Mouse (Mus musculus) lung, embryonic 14.5 days (tissue): ENCODE results near the gene Ddx47. TPM values are rescaled to one million over a fixed set of nuclear protein-coding genes. Genes with fewer than 3 reads are reported as not detected.

Experiments
- ATAC-seq: fragments of 200-750 bp; cut with Nextera tagmentation; 2 replicates; pipeline ENCODE4 v1.8.0; 2017; ENCODE audit warnings: mild to moderate bottlenecking, moderate TSS enrichment, moderate library complexity; ENCODE audit not compliant: insufficient read depth
- DNase-seq: peaks from one replicate; pipeline ENCODE4 v3.0.0-alpha.2; 2015
- H3K27ac ChIP-seq: fragments of 300-500 bp; sonication (generic); 2 replicates; pipeline ENCODE4 v1.5.1; 2014; ENCODE audit warnings: low read depth, mild to moderate bottlenecking, moderate library complexity
- H3K27me3 ChIP-seq: fragments of 300-500 bp; sonication (generic); 2 replicates; pipeline ENCODE4 v1.6.1; 2014; ENCODE audit warnings: low read length, control low read depth; ENCODE audit not compliant: insufficient read depth
- H3K36me3 ChIP-seq: fragments of 300-500 bp; sonication (generic); 2 replicates; pipeline ENCODE4 v1.6.1; 2014; ENCODE audit warnings: control low read depth; ENCODE audit not compliant: insufficient read depth
- H3K4me1 ChIP-seq: fragments of 300-500 bp; sonication (generic); 2 replicates; pipeline ENCODE4 v1.6.1; 2014; ENCODE audit warnings: antibody characterized with exemption, control low read depth; ENCODE audit not compliant: insufficient read depth
- H3K4me2 ChIP-seq: fragments of 300-500 bp; sonication (generic); 2 replicates; pipeline ENCODE4 v1.6.1; 2014; ENCODE audit warnings: mild to moderate bottlenecking
- H3K4me3 ChIP-seq: fragments of 300-500 bp; sonication (generic); 2 replicates; pipeline ENCODE4 v1.5.1; 2014; ENCODE audit warnings: low read depth, low read length
- H3K9ac ChIP-seq: fragments of 300-500 bp; sonication (generic); 2 replicates; pipeline ENCODE4 v1.6.1; 2014
- H3K9me3 ChIP-seq: fragments of 300-500 bp; sonication (generic); 2 replicates; pipeline ENCODE4 v1.6.1; 2016; ENCODE audit warnings: low read depth, low read length, control low read depth
- CTCF ChIP-seq: IDR thresholded peaks from 2 replicates; pipeline ENCODE4 v1.5.1; 2016; ENCODE audit warnings: antibody characterized with exemption, low read depth
- WGBS: fragments of 180-500 bp; shearing (Covaris S2); extraction: QIAGEN DNeasy Blood & Tissue Kit; methylation state at CpG from one replicate; pipeline ENCODE4 v1.1.7; 2014; 5-methylcytosine and 5-hydroxymethylcytosine counted together
- polyA plus RNA-seq: library from polyadenylated mRNA; unstranded; fragments of >200 nt; fragmentation: Nextera tagmentation; extraction: Ambion mirVana; gene quantifications from 2 replicates; pipeline ENCODE4 v1.2.1, GENCODE M21; 2014

Gene Ddx47
- polyA plus RNA-seq, 1 experiment from 2014 or later: 119 TPM

- H3K4me3 ChIP-seq: no peak overlapping the region
- DNase-seq (no peak), ATAC-seq (no peak)
- 89% methylated on average over 4 of the region's 4 CpGs for WGBS
- H3K27ac ChIP-seq: no peak overlapping the region
- no peaks in the 10 kb centered on the region for H3K9me3 ChIP-seq
- no peaks in the 10 kb centered on the region for H3K27me3 ChIP-seq
- no peaks in the 10 kb centered on the region for H3K36me3 ChIP-seq
- H3K4me2 ChIP-seq: no peak overlapping the region
- no peak for TF ChIP-seq CTCF
- no peak overlapping the region for H3K9ac ChIP-seq
- no peaks in the 10 kb centered on the region for H3K4me1 ChIP-seq
Observed at GRCm38 (mm10) chr6:135006372-135006771, 5.0 kb upstream of the Ddx47 start.

- peak overlapping the region; percentile 72 for H3K4me3 ChIP-seq
- no peak for TF ChIP-seq CTCF
- ATAC-seq (peak; percentile 43; the same call in 1 of the 2 replicates), DNase-seq (no peak)
- no peak overlapping the region for H3K27ac ChIP-seq
- peak overlapping the region; percentile 83 for H3K9ac ChIP-seq
- H3K36me3 ChIP-seq: peaks cover 34% of the 10 kb centered on the region
- H3K9me3 ChIP-seq: no peaks in the 10 kb centered on the region
- under 1% methylated on average over 14 of the region's 14 CpGs for WGBS
- peak overlapping the region; percentile 81 for H3K4me2 ChIP-seq
- no peaks in the 10 kb centered on the region for H3K4me1 ChIP-seq
- no peaks in the 10 kb centered on the region for H3K27me3 ChIP-seq
Observed at GRCm38 (mm10) chr6:135011734-135012116, 313 bp downstream of the Ddx47 start.

GRCm38 (mm10) chr6:135017211-135017610 is 5.8 kb downstream of the Ddx47 start:
- Histone ChIP-seq H3K36me3 (peaks cover 88% of the 10 kb centered on the region), H3K4me2 (no peak overlapping the region), H3K27ac (no peak overlapping the region), H3K9me3 (no peaks in the 10 kb centered on the region), H3K27me3 (no peaks in the 10 kb centered on the region), H3K4me1 (no peaks in the 10 kb centered on the region), H3K9ac (no peak overlapping the region), H3K4me3 (no peak overlapping the region)
- WGBS: 75% methylated on average over 11 of the region's 11 CpGs
- DNase-seq (no peak), ATAC-seq (0 out of 2 replicates have a peak, but pooled peaks have one; percentile 6)
- TF ChIP-seq CTCF: no peak

GRCm38 (mm10) chr6:135019564-135019963 is 8.2 kb downstream of the Ddx47 start:
- WGBS: 82% methylated on average over 10 of the region's 10 CpGs
- H3K27ac ChIP-seq: no peak overlapping the region
- no peaks in the 10 kb centered on the region for H3K4me1 ChIP-seq
- DNase-seq (no peak), ATAC-seq (no peak)
- no peak overlapping the region for H3K4me2 ChIP-seq
- H3K9me3 ChIP-seq: no peaks in the 10 kb centered on the region
- TF ChIP-seq CTCF: no peak
- no peak overlapping the region for H3K9ac ChIP-seq
- H3K27me3 ChIP-seq: no peaks in the 10 kb centered on the region
- no peak overlapping the region for H3K4me3 ChIP-seq
- peaks cover 98% of the 10 kb centered on the region for H3K36me3 ChIP-seq

DNA sequence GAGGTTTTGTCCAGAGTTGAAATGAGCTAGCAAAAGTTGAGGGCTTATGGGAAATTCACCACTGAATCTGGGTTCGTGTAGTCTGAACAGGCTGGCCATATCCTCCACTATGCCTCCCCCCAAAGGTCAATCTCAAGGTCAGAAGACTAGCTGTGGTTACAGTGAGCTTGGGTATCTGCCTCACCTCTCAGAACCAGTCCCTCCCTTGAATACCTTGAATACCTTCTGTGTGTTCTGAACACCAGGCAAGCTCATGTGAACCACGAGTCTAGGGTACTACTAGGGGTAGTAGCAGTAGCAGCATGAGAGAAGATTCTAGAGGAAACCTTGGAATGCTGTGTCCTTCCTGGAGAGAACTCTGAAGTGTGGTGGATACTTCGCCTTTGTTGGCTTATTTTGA is 10.2 kb downstream of the Ddx47 start:
- Histone ChIP-seq H3K4me2 (no peak overlapping the region), H3K9me3 (no peaks in the 10 kb centered on the region), H3K4me3 (no peak overlapping the region), H3K36me3 (peaks cover 77% of the 10 kb centered on the region), H3K27ac (no peak overlapping the region), H3K9ac (no peak overlapping the region), H3K4me1 (no peaks in the 10 kb centered on the region), H3K27me3 (no peaks in the 10 kb centered on the region)
- no peak for TF ChIP-seq CTCF
- DNase-seq (no peak), ATAC-seq (no peak)
- WGBS: 77% methylated on average over 3 of the region's 3 CpGs

GRCm38 (mm10) chr6:135023379-135023778 is 12.0 kb downstream of the Ddx47 start:
- Histone ChIP-seq H3K36me3 (peaks cover 60% of the 10 kb centered on the region), H3K4me2 (no peak overlapping the region), H3K27me3 (no peaks in the 10 kb centered on the region), H3K4me3 (no peak overlapping the region), H3K9me3 (no peaks in the 10 kb centered on the region), H3K9ac (no peak overlapping the region), H3K4me1 (no peaks in the 10 kb centered on the region), H3K27ac (no peak overlapping the region)
- DNase-seq: peak; percentile 25
- 0 out of 2 replicates have a peak, but pooled peaks have one; percentile 53 for ATAC-seq
- no peak for TF ChIP-seq CTCF
- WGBS: 68% methylated on average over 14 of the region's 14 CpGs

DNA sequence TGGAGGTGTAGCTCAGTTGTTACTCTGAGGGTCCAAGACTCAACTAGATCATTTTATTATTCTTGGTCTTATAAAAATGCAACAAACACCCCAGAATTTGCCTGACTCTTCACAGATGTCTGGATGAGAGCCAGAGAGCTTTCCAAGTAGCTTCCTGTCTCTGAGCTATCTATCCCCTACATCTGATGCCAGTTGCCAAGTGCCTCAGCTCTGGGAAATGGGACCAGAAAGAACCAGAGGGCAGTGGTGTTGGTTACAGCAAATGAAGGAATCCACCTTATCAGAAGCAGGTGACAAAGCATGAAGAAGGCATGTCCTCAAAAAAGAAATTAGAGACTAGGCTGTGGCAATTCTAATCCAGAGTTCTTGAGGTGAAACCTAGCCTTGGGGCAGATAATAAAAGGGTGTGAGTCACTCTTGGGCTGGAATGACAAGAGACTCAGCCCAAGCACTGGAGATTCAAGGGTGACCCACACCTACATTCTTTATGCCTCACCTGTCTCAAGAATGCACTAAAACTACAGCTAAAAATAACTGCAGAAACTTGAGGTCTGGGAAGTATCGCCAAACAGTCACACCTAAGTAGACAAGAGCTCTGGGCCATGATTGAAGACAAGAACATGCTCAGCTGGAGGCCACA is 13.5 kb downstream of the Ddx47 start:
- ATAC-seq: no peak
- no peaks in the 10 kb centered on the region for H3K4me1 ChIP-seq

More for the DNA sequence above, 13.5 kb downstream of the Ddx47 start:
- TF ChIP-seq CTCF: no peak
- no peak overlapping the region for H3K9ac ChIP-seq
- DNase-seq: peak; percentile 50
- H3K9me3 ChIP-seq: no peaks in the 10 kb centered on the region
- H3K4me3 ChIP-seq: no peak overlapping the region
- no peaks in the 10 kb centered on the region for H3K27me3 ChIP-seq
- WGBS: 68% methylated on average over 1 of the region's 1 CpGs
- H3K27ac ChIP-seq: peak overlapping the region; percentile 25; the same call in 1 of the 2 replicates
- no peak overlapping the region for H3K4me2 ChIP-seq
- H3K36me3 ChIP-seq: peaks cover 45% of the 10 kb centered on the region
